Mouse (Mus musculus): Measurements from ENCODE around the gene 1190002N15Rik. TPM values are rescaled to one million over a fixed set of nuclear protein-coding genes. Genes with fewer than 3 reads are reported as not detected.
A peak's percentile ranks its signal among the peaks of the same experiment; 100 is the strongest.

1190002N15Rik gene
- polyA plus RNA-seq, 1 experiment from 2014 or later, result 4.1 TPM

GRCm38 (mm10) chr9:94534226-94534625, 3.7 kb downstream of the 1190002N15Rik start:
- Histone ChIP-seq H3K36me3 (ENCODE audit: control insufficient read depth, insufficient read depth) (no peaks in the 10 kb centered on the region), H3K4me3 (replicated peaks; ENCODE audit: low read length) (peak overlapping the region; percentile 7), H3K4me1 (replicated peaks; ENCODE audit: control insufficient read depth, insufficient read depth, low read length) (peaks cover 26% of the 10 kb centered on the region), H3K27ac (ENCODE audit: low read length) (no peak overlapping the region), H3K4me2 (ENCODE audit: low read length) (peak overlapping the region; percentile 30), H3K9me3 (ENCODE audit: control insufficient read depth, low read length) (no peaks in the 10 kb centered on the region), H3K27me3 (replicated peaks; ENCODE audit: control insufficient read depth, insufficient read depth, low read length) (no peaks in the 10 kb centered on the region), H3K9ac (replicated peaks; ENCODE audit: low read depth, low read length) (0 out of 2 replicates have a peak overlapping the region, but pooled peaks have one; percentile 32)
- 69% methylated on average over 2 of the region's 2 CpGs for WGBS
- no peak for ATAC-seq

GRCm38 (mm10) chr9:94533641-94534040, 4.2 kb downstream of the 1190002N15Rik start:
- no peak overlapping the region for H3K27ac ChIP-seq (ENCODE audit: low read length)
- H3K27me3 ChIP-seq (replicated peaks; ENCODE audit: control insufficient read depth, insufficient read depth, low read length), result no peaks in the 10 kb centered on the region
- H3K9me3 ChIP-seq (ENCODE audit: control insufficient read depth, low read length), result no peaks in the 10 kb centered on the region
- peak overlapping the region; percentile 15 for H3K4me3 ChIP-seq (replicated peaks; ENCODE audit: low read length)
- 30% methylated on average over 4 of the region's 4 CpGs for WGBS
- H3K9ac ChIP-seq (replicated peaks; ENCODE audit: low read depth, low read length), result no peak overlapping the region
- H3K36me3 ChIP-seq (ENCODE audit: control insufficient read depth, insufficient read depth), result no peaks in the 10 kb centered on the region
- ATAC-seq, result no peak
- H3K4me1 ChIP-seq (replicated peaks; ENCODE audit: control insufficient read depth, insufficient read depth, low read length), result peaks cover 22% of the 10 kb centered on the region
- H3K4me2 ChIP-seq (ENCODE audit: low read length), result peak overlapping the region; percentile 30

- Histone ChIP-seq H3K9me3 (ENCODE audit: control insufficient read depth, low read length) (no peaks in the 10 kb centered on the region), H3K4me3 (replicated peaks; ENCODE audit: low read length) (no peak overlapping the region), H3K36me3 (ENCODE audit: control insufficient read depth, insufficient read depth) (no peaks in the 10 kb centered on the region), H3K4me1 (replicated peaks; ENCODE audit: control insufficient read depth, insufficient read depth, low read length) (peaks cover 15% of the 10 kb centered on the region), H3K27me3 (replicated peaks; ENCODE audit: control insufficient read depth, insufficient read depth, low read length) (no peaks in the 10 kb centered on the region), H3K27ac (ENCODE audit: low read length) (no peak overlapping the region), H3K9ac (replicated peaks; ENCODE audit: low read depth, low read length) (no peak overlapping the region), H3K4me2 (ENCODE audit: low read length) (no peak overlapping the region)
- ATAC-seq, result no peak
These were observed 7.9 kb downstream of the 1190002N15Rik start for GRCm38 (mm10) chr9:94529987-94530386.

GRCm38 (mm10) chr9:94529146-94529746, 8.6 kb downstream of the 1190002N15Rik start:
- no peak for ATAC-seq

GRCm38 (mm10) chr9:94526473-94526872, 11.4 kb downstream of the 1190002N15Rik start:
- Histone ChIP-seq H3K4me3 (replicated peaks; ENCODE audit: low read length) (no peak overlapping the region), H3K4me2 (ENCODE audit: low read length) (0 out of 2 replicates have a peak overlapping the region, but pooled peaks have one; percentile 27), H3K9me3 (ENCODE audit: control insufficient read depth, low read length) (no peaks in the 10 kb centered on the region), H3K9ac (replicated peaks; ENCODE audit: low read depth, low read length) (no peak overlapping the region), H3K27me3 (replicated peaks; ENCODE audit: control insufficient read depth, insufficient read depth, low read length) (no peaks in the 10 kb centered on the region), H3K36me3 (ENCODE audit: control insufficient read depth, insufficient read depth) (no peaks in the 10 kb centered on the region), H3K27ac (ENCODE audit: low read length) (no peak overlapping the region), H3K4me1 (replicated peaks; ENCODE audit: control insufficient read depth, insufficient read depth, low read length) (peaks cover 5% of the 10 kb centered on the region; the same call in 1 of the 2 replicates)
- WGBS, result 23% methylated on average over 7 of the region's 7 CpGs
- peak; percentile 83 for ATAC-seq

More at GRCm38 (mm10) chr9:94529146-94529746, 8.6 kb downstream of the 1190002N15Rik start:
- peaks cover 13% of the 10 kb centered on the region for H3K4me1 ChIP-seq (replicated peaks; ENCODE audit: control insufficient read depth, insufficient read depth, low read length)
- WGBS, result 79% methylated on average over 1 of the region's 1 CpGs
- H3K9ac ChIP-seq (replicated peaks; ENCODE audit: low read depth, low read length), result no peak overlapping the region
- no peak overlapping the region for H3K4me2 ChIP-seq (ENCODE audit: low read length)
- no peaks in the 10 kb centered on the region for H3K36me3 ChIP-seq (ENCODE audit: control insufficient read depth, insufficient read depth)
- H3K4me3 ChIP-seq (replicated peaks; ENCODE audit: low read length), result no peak overlapping the region
- no peaks in the 10 kb centered on the region for H3K27me3 ChIP-seq (replicated peaks; ENCODE audit: control insufficient read depth, insufficient read depth, low read length)
- no peak overlapping the region for H3K27ac ChIP-seq (ENCODE audit: low read length)
- H3K9me3 ChIP-seq (ENCODE audit: control insufficient read depth, low read length), result no peaks in the 10 kb centered on the region

- Histone ChIP-seq H3K27me3 (replicated peaks; ENCODE audit: control insufficient read depth, insufficient read depth, low read length) (no peaks in the 10 kb centered on the region), H3K4me1 (replicated peaks; ENCODE audit: control insufficient read depth, insufficient read depth, low read length) (no peaks in the 10 kb centered on the region), H3K27ac (ENCODE audit: low read length) (no peak overlapping the region), H3K36me3 (ENCODE audit: control insufficient read depth, insufficient read depth) (peaks cover 3% of the 10 kb centered on the region; the same call in 1 of the 2 replicates), H3K4me2 (ENCODE audit: low read length) (no peak overlapping the region), H3K4me3 (replicated peaks; ENCODE audit: low read length) (no peak overlapping the region), H3K9me3 (ENCODE audit: control insufficient read depth, low read length) (no peaks in the 10 kb centered on the region), H3K9ac (replicated peaks; ENCODE audit: low read depth, low read length) (no peak overlapping the region)
- 90% methylated on average over 8 of the region's 8 CpGs for WGBS
- ATAC-seq, result no peak
These were observed 25.6 kb downstream of the 1190002N15Rik start for GRCm38 (mm10) chr9:94512246-94512645.

GRCm38 (mm10) chr9:94511139-94511538, 26.7 kb downstream of the 1190002N15Rik start:
- H3K4me1 ChIP-seq (replicated peaks; ENCODE audit: control insufficient read depth, insufficient read depth, low read length), result no peaks in the 10 kb centered on the region
- H3K27me3 ChIP-seq (replicated peaks; ENCODE audit: control insufficient read depth, insufficient read depth, low read length), result no peaks in the 10 kb centered on the region
- no peak overlapping the region for H3K4me3 ChIP-seq (replicated peaks; ENCODE audit: low read length)
- H3K4me2 ChIP-seq (ENCODE audit: low read length), result no peak overlapping the region
- no peak overlapping the region for H3K9ac ChIP-seq (replicated peaks; ENCODE audit: low read depth, low read length)
- no peak for ATAC-seq
- H3K36me3 ChIP-seq (ENCODE audit: control insufficient read depth, insufficient read depth), result no peaks in the 10 kb centered on the region
- no peak overlapping the region for H3K27ac ChIP-seq (ENCODE audit: low read length)
- H3K9me3 ChIP-seq (ENCODE audit: control insufficient read depth, low read length), result no peaks in the 10 kb centered on the region

- Histone ChIP-seq H3K27me3 (replicated peaks; ENCODE audit: control insufficient read depth, insufficient read depth, low read length) (no peaks in the 10 kb centered on the region), H3K9ac (replicated peaks; ENCODE audit: low read depth, low read length) (no peak overlapping the region), H3K4me2 (ENCODE audit: low read length) (no peak overlapping the region), H3K4me3 (replicated peaks; ENCODE audit: low read length) (no peak overlapping the region), H3K36me3 (ENCODE audit: control insufficient read depth, insufficient read depth) (no peaks in the 10 kb centered on the region), H3K9me3 (ENCODE audit: control insufficient read depth, low read length) (no peaks in the 10 kb centered on the region), H3K27ac (ENCODE audit: low read length) (no peak overlapping the region), H3K4me1 (replicated peaks; ENCODE audit: control insufficient read depth, insufficient read depth, low read length) (no peaks in the 10 kb centered on the region)
- ATAC-seq, result no peak
- 78% methylated on average over 1 of the region's 1 CpGs for WGBS
These were observed 30.9 kb downstream of the 1190002N15Rik start for GRCm38 (mm10) chr9:94506980-94507379.

GRCm38 (mm10) chr9:94491467-94491866, 46.4 kb downstream of the 1190002N15Rik start:
- H3K4me1 ChIP-seq (replicated peaks; ENCODE audit: control insufficient read depth, insufficient read depth, low read length), result no peaks in the 10 kb centered on the region
- no peak overlapping the region for H3K27ac ChIP-seq (ENCODE audit: low read length)
- WGBS, result 88% methylated on average over 9 of the region's 9 CpGs
- H3K4me3 ChIP-seq (replicated peaks; ENCODE audit: low read length), result no peak overlapping the region
- H3K4me2 ChIP-seq (ENCODE audit: low read length), result no peak overlapping the region
- no peaks in the 10 kb centered on the region for H3K9me3 ChIP-seq (ENCODE audit: control insufficient read depth, low read length)
- H3K36me3 ChIP-seq (ENCODE audit: control insufficient read depth, insufficient read depth), result no peaks in the 10 kb centered on the region
- no peak overlapping the region for H3K9ac ChIP-seq (replicated peaks; ENCODE audit: low read depth, low read length)
- no peak for ATAC-seq
- H3K27me3 ChIP-seq (replicated peaks; ENCODE audit: control insufficient read depth, insufficient read depth, low read length), result no peaks in the 10 kb centered on the region

- H3K27ac ChIP-seq (ENCODE audit: low read length), result no peak overlapping the region
These were observed 49.9 kb downstream of the 1190002N15Rik start for GRCm38 (mm10) chr9:94487976-94488375.

More at GRCm38 (mm10) chr9:94487976-94488375, 49.9 kb downstream of the 1190002N15Rik start:
- Histone ChIP-seq H3K4me1 (replicated peaks; ENCODE audit: control insufficient read depth, insufficient read depth, low read length) (no peaks in the 10 kb centered on the region), H3K27me3 (replicated peaks; ENCODE audit: control insufficient read depth, insufficient read depth, low read length) (no peaks in the 10 kb centered on the region), H3K9ac (replicated peaks; ENCODE audit: low read depth, low read length) (no peak overlapping the region), H3K4me2 (ENCODE audit: low read length) (no peak overlapping the region), H3K4me3 (replicated peaks; ENCODE audit: low read length) (no peak overlapping the region), H3K36me3 (ENCODE audit: control insufficient read depth, insufficient read depth) (no peaks in the 10 kb centered on the region), H3K9me3 (ENCODE audit: control insufficient read depth, low read length) (no peaks in the 10 kb centered on the region)
- 64% methylated on average over 2 of the region's 2 CpGs for WGBS
- no peak for ATAC-seq

Data from forebrain, embryonic 16.5 days (tissue).